Mouse (Mus musculus) liver, embryonic 14.5 days (tissue): ENCODE measurements around the gene Ankrd35. TPM values are rescaled to one million over a fixed set of nuclear protein-coding genes. Genes with fewer than 3 reads are reported as not detected.
"Not testable (repeated sequence)": the region's sequence is repeated elsewhere in the genome, so short reads cannot be mapped to it uniquely, and the experiment has no call there.

Source experiments
- ATAC-seq: fragments of 200-750 bp; cut with Nextera tagmentation; 2 replicates; pipeline ENCODE4 v1.8.0; 2017; ENCODE audit warnings: moderate number of reproducible peaks, mild to moderate bottlenecking, moderate library complexity; ENCODE audit not compliant: insufficient read depth
- DNase-seq, 3 experiments: peaks; one replicate each; pipeline ENCODE4 v3.0.0-alpha.2; 2012 to 2013; ENCODE audit warnings: low read depth in 3 of 3, low spot score in 3 of 3
- H3K27ac ChIP-seq: fragments of 300-500 bp; sonication (generic); 2 replicates; pipeline ENCODE4 v1.5.1; 2014; ENCODE audit warnings: moderate library complexity, mild to moderate bottlenecking, control low read depth, inconsistent platforms
- H3K27me3 ChIP-seq: fragments of 300-500 bp; sonication (generic); 2 replicates; pipeline ENCODE4 v1.6.1; 2014; ENCODE audit warnings: mild to moderate bottlenecking, low read length, moderate library complexity; ENCODE audit not compliant: control insufficient read depth, insufficient read depth
- H3K36me3 ChIP-seq: fragments of 300-500 bp; sonication (generic); replicated peaks from 2 replicates; pipeline ENCODE4 v1.6.1; 2014; ENCODE audit warnings: low read depth; ENCODE audit not compliant: control insufficient read depth, insufficient read depth
- H3K4me1 ChIP-seq, 2 experiments: fragments of 200-500 bp in 1 of 2; fragments of 300-500 bp in 1 of 2; sonication (generic) in 1 of 2; replicated peaks; 2 replicates each; pipeline ENCODE4 v1.6.1; 2012 to 2014; ENCODE audit warnings: antibody characterized with exemption in 1 of 2, inconsistent platforms in 1 of 2, low read length in 1 of 2; ENCODE audit not compliant: control insufficient read depth in 2 of 2, insufficient read depth in 2 of 2
- H3K4me2 ChIP-seq: fragments of 300-500 bp; sonication (generic); 2 replicates; pipeline ENCODE4 v1.6.1; 2014; ENCODE audit warnings: low read depth, mild to moderate bottlenecking, control low read depth, moderate library complexity
- H3K4me3 ChIP-seq, 2 experiments: fragments of 200-500 bp in 1 of 2; fragments of 300-500 bp in 1 of 2; sonication (generic) in 1 of 2; 2 replicates each; pipeline ENCODE4 v1.5.1; 2012 to 2014; ENCODE audit warnings: low read depth in 2 of 2, low read length in 2 of 2, mild to moderate bottlenecking in 2 of 2, control low read depth in 1 of 2, inconsistent platforms in 1 of 2, moderate library complexity in 1 of 2; ENCODE audit not compliant: insufficient read depth in 1 of 2
- H3K9ac ChIP-seq: fragments of 300-500 bp; sonication (generic); replicated peaks from 2 replicates; pipeline ENCODE4 v1.6.1; 2014; ENCODE audit warnings: mild to moderate bottlenecking, control low read depth, moderate library complexity
- H3K9me3 ChIP-seq: fragments of 300-500 bp; sonication (generic); 2 replicates; pipeline ENCODE4 v1.6.1; 2016; ENCODE audit warnings: low read length, mixed read lengths; ENCODE audit not compliant: control insufficient read depth
- CTCF ChIP-seq: IDR thresholded peaks from 2 replicates; pipeline ENCODE4 v1.5.1; 2016; ENCODE audit warnings: antibody characterized with exemption, low read depth, control low read depth
- EP300 ChIP-seq: IDR thresholded peaks from 2 replicates; pipeline ENCODE4 v1.6.1; 2016; ENCODE audit warnings: antibody characterized with exemption, low read depth
- WGBS: fragments of 180-500 bp; shearing (Covaris S2); extraction: QIAGEN DNeasy Blood & Tissue Kit; methylation state at CpG from one replicate; pipeline ENCODE4 v1.1.7; 2014; ENCODE audit not compliant: insufficient replicate concordance; 5-methylcytosine and 5-hydroxymethylcytosine counted together
- polyA plus RNA-seq, 2 experiments: library from polyadenylated mRNA; depleted of rRNA in 1 of 2; stranded (reverse) in 1 of 2; unstranded in 1 of 2; fragments of >200 nt; fragmentation: Nextera tagmentation in 1 of 2; extraction: Ambion mirVana in 1 of 2; gene quantifications; 2 replicates each; pipeline versions ENCODE4 v1.2.1 to v1.2.3; 2012 to 2014

Gene Ankrd35
- polyA plus RNA-seq, 2 experiments, result 0.22 to 0.26 TPM

DNA sequence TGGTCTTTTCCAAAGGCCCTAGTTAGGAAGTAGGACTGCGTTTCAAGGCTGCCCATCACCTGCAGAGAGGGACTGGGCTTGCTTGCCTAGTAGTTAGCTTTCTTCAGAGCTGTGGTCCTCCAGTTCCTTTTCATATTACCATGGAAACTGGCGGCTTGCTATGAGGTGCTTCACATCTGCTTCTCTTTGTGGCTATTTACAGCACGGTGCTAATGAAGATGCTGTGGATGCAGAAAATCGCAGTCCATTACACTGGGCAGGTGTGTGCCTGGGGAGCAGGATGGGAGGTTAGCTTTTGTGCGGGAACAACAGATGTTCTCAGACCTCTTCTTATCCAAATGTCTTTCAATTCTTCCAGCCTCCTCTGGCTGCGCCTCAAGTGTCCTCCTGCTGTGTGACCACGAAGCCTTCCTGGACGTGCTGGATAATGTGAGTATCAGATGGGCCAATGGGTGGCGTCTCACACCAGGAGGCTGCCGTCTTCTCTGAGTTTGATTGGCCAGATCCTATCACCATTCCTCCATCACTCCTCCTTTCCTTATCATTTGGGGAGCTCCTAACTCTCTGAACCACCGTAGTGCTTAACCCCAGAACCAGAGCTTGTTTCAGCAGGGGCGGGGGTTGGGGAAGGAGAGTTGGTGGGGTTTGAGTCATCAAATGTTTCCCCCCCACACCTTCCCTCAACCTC is 10.5 kb downstream of the Ankrd35 start:
- TF ChIP-seq EP300 (no peak), CTCF (no peak)
- H3K27me3 ChIP-seq, result peaks cover 17% of the 10 kb centered on the region

DNA sequence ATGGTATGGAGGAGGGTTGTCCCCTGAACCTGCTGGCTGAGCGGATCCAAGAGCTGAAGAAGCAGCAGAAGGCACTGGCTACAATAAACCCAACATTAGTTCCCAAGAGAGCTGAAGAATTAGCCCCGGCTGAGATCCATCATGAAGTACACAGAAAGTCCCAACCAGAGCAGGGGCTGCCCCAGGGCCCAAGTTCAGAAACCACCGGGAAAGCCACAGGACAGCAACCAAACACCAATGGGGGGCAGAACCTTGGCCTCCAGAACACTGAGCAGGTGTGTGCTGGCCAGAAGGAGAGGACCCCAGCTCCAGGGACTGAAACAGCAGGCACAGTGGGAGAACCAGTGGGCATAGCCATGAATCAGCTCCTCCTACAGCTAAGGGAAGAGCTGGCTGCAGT is 13.6 kb downstream of the Ankrd35 start:
- Histone ChIP-seq H3K4me3 (no peak overlapping the region), H3K27ac (no peak overlapping the region), H3K9me3 (no peaks in the 10 kb centered on the region), H3K4me1 (peaks cover 0 to 6% of the 10 kb centered on the region in 2 experiments; a peak in 3 of 4 replicates), H3K9ac (no peak overlapping the region), H3K4me2 (no peak overlapping the region), H3K27me3 (peaks cover 23% of the 10 kb centered on the region), H3K36me3 (no peaks in the 10 kb centered on the region)
- TF ChIP-seq EP300, result no peak
- no peak for TF ChIP-seq CTCF
- ATAC-seq (no peak), DNase-seq (no peak)
- WGBS, result 73% methylated on average over 3 of the region's 3 CpGs

More for the DNA sequence above, 10.5 kb downstream of the Ankrd35 start:
- Histone ChIP-seq H3K9ac (no peak overlapping the region), H3K4me3 (no peak overlapping the region), H3K36me3 (no peaks in the 10 kb centered on the region), H3K9me3 (no peaks in the 10 kb centered on the region), H3K4me2 (no peak overlapping the region), H3K27ac (no peak overlapping the region), H3K4me1 (peaks cover 0 to 6% of the 10 kb centered on the region in 2 experiments; a peak in 3 of 4 replicates)
- DNase-seq, result no peak
- 22% methylated on average over 12 of the region's 12 CpGs for WGBS
- ATAC-seq, result no peak

DNA sequence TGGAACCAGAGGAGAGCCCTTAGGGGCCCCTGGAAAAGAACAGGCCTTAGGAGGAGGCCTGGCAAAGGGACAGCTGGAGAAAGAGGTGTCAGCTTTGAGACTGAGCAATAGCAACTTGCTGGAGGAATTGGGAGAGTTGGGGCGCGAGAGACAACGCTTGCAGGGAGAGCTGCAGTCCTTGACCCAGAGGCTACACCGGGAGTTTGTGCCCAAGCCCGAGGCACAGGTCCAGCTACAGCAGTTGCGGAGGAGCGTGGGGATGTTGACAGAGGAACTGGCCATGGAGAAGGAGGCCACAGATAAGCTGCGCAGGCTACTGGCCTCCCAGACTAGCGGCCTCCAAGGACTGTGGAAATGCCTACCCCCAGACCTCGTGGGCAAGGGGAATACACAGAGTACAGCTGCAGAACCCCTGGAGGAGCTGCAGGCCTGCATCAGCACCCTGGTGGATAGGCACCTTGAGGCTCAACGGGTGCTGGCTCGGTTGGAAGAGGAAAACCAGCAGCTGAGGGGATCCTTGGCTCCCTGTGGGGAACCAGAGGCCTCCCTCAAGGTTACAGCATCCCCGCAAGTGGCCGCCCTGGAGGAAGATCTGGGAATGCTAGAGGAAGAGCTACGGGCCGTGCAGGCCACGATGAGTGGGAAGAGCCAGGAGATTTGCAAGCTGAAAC is 14.4 kb downstream of the Ankrd35 start:
- WGBS, result 39% methylated on average over 17 of the region's 17 CpGs

DNA sequence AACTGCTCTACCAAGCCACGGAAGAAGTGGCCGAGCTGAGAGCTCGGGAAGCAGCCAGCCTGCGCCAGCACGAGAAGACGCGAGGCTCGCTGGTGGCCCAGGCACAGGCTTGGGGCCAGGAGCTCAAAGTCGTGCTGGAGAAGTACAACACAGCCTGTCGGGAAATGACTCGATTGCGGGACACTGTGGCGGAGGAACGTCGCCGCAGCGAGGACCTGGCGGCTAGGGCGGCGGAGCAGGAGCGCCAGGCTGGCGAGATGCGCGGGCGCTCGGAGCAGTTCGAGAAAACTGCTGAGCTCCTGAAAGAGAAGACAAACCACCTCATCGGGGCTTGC is 14.9 kb downstream of the Ankrd35 start:
- Histone ChIP-seq H3K4me3 (no peak overlapping the region), H3K9ac (no peak overlapping the region), H3K4me2 (peak overlapping the region; percentile 11; the same call in 1 of the 2 replicates), H3K36me3 (no peaks in the 10 kb centered on the region), H3K4me1 (no peaks in the 10 kb centered on the region; a peak in 1 of 4 replicates), H3K27me3 (peaks cover 23% of the 10 kb centered on the region), H3K9me3 (no peaks in the 10 kb centered on the region), H3K27ac (no peak overlapping the region)
- TF ChIP-seq CTCF (no peak), EP300 (no peak)
- ATAC-seq (no peak), DNase-seq (no peak)
- 12% methylated on average over 28 of the region's 28 CpGs for WGBS

More for the DNA sequence above, 14.4 kb downstream of the Ankrd35 start:
- Histone ChIP-seq H3K27me3 (peaks cover 23% of the 10 kb centered on the region), H3K9ac (no peak overlapping the region), H3K4me1 (peaks cover 0 to 4% of the 10 kb centered on the region in 2 experiments; a peak in 2 of 4 replicates), H3K36me3 (no peaks in the 10 kb centered on the region), H3K27ac (no peak overlapping the region), H3K9me3 (no peaks in the 10 kb centered on the region), H3K4me2 (peak overlapping the region; percentile 11; the same call in 1 of the 2 replicates), H3K4me3 (no peak overlapping the region)
- ATAC-seq, result no peak
- TF ChIP-seq EP300 (no peak), CTCF (no peak)
- no peak for DNase-seq

DNA sequence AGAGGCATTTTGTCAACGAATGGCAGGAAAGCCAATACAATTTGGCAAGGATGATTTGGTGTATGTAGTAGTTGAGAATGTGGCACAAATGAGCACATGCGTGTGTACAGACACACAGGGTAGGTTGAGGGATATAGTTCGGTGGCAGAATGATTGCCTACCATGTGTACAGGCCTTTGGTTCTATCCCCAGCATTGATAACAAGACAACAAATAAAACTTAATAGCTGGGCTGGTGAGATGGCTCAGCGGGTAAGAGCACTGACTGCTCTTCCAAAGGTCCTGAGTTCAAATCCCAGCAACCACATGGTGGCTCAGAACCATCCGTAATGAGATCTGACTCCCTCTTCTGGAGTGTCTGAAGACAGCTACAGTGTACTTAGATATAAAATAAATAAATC is 16.1 kb downstream of the Ankrd35 start:
- not testable (repeated sequence) for H3K9me3 ChIP-seq, H3K4me2 ChIP-seq, H3K36me3 ChIP-seq, ATAC-seq, H3K4me3 ChIP-seq, H3K27ac ChIP-seq, H3K9ac ChIP-seq, H3K4me1 ChIP-seq, DNase-seq
- H3K27me3 ChIP-seq, result peaks cover 23% of the 10 kb centered on the region
- WGBS, result 67% methylated on average over 5 of the region's 5 CpGs
